Mouse (Mus musculus): ENCODE data around the gene Gdpd1.
A peak's percentile ranks its signal among the peaks of the same experiment; 100 is the strongest.

DNA sequence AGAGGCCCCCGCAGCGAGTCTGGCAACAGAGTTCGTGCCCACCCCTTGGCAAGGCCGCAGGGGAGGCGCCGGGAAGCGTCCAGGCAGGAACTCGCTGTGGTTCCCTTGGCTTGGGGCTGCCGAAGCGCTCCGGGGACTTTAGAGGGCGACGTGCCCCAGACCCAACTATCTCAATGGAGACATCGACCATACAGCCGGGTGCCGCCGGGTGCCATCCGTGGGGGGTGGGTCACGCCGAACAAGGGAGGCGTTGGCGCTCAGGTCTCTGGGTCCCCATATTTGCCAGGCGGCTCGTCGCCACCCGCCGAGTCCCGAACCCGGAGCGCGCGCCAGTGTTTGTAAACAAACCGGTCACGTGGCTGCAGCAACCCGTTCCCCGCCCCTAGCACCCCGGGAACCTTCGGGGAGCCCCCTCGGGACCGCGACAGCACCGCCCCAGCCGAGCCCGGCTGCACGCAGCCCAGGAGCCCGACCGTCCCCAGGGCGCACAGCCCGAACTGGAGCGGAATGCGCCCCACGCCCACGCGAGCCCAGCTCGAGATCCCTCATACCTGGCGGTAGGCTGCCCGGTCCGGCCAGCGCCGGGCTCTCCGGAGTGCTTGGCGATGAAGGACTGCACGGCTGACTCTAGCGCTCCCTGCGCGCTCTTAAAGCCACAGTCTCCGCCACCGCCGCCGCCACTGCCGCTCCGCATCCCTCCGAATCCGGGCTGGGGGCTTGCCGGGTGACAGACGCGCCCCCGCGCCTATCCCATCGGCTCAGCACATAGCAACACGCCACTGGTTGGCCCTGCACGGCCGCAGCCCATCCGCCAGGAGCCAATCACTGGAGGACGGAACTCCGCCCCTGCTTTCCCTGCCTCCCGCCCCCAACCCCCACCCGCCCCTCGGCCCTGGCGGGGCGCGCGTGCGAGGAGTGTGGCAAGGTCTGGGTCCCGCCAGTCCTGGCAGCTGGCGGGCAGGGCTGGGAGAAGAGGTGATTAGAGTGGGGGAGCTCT, 80.5 kb downstream of the Gdpd1 start, which contains the start of gene Ypel2:
- TF ChIP-seq POLR2A (IDR thresholded peaks at IDR 0.05; ENCODE audit: low read depth, low read length) (no peak), CTCF (conservative IDR thresholded peaks at IDR 0.05; ENCODE audit: insufficient read depth, insufficient read length, low read depth, low read length) (0 out of 2 replicates have a peak, but pooled peaks have one; percentile 7)
